Mouse (Mus musculus) heart, postnatal 0 days (tissue): ENCODE data around the gene Nobox.

Source experiments
- CTCF ChIP-seq: IDR thresholded peaks from 2 replicates; pipeline ENCODE4 v1.5.1; 2016; ENCODE audit warnings: antibody characterized with exemption, control low read depth, low read depth
- EP300 ChIP-seq: IDR thresholded peaks from 2 replicates; pipeline ENCODE4 v1.6.1; 2016; ENCODE audit warnings: antibody characterized with exemption, low read depth

- TF ChIP-seq CTCF: no peak
- TF ChIP-seq EP300: no peak
Measured at GRCm38 (mm10) chr6:43309454-43309853, at the start of gene Nobox.
